Mouse (Mus musculus) G1E (cell line): ENCODE data around the gene Zfp292. TPM values are rescaled to one million over a fixed set of nuclear protein-coding genes. Genes with fewer than 3 reads are reported as not detected.
A peak's percentile ranks its signal among the peaks of the same experiment; 100 is the strongest.
"Not testable (repeated sequence)": the region's sequence is repeated elsewhere in the genome, so short reads cannot be mapped to it uniquely, and the experiment has no call there.

Experiments used
- ATAC-seq: 2 replicates; pipeline ENCODE4 v1.8.0; 2016; ENCODE audit warnings: mild to moderate bottlenecking; ENCODE audit not compliant: insufficient number of reproducible peaks, poor library complexity, low FRiP score, severe bottlenecking; ENCODE audit errors: extremely low read depth
- DNase-seq: peaks from one replicate; pipeline ENCODE4 v3.0.0; 2012; ENCODE audit warnings: low spot score
- H3K27me3 ChIP-seq: 2 replicates; pipeline ENCODE4 v1.6.1; 2012; ENCODE audit warnings: mild to moderate bottlenecking, low read length, inconsistent platforms; ENCODE audit not compliant: insufficient read depth
- H3K36me3 ChIP-seq: replicated peaks from 2 replicates; pipeline ENCODE3; 2012; ENCODE audit warnings: mild to moderate bottlenecking, inconsistent platforms
- H3K4me1 ChIP-seq: 2 replicates; pipeline ENCODE4 v1.6.1; 2012; ENCODE audit warnings: low read depth, low read length, inconsistent platforms, mixed read lengths; ENCODE audit not compliant: insufficient read depth
- H3K4me3 ChIP-seq: 2 replicates; pipeline ENCODE4 v1.5.1; 2012; ENCODE audit warnings: low read depth, mild to moderate bottlenecking, inconsistent platforms, low read length, moderate library complexity, mixed read lengths
- H3K9me3 ChIP-seq: replicated peaks from 2 replicates; pipeline ENCODE4 v1.6.1; 2012; ENCODE audit warnings: inconsistent platforms
- CTCF ChIP-seq: IDR thresholded peaks from 2 replicates; pipeline ENCODE4 v1.5.1; 2012; ENCODE audit warnings: low read depth, low read length, inconsistent platforms, mixed read lengths
- GATA1 ChIP-seq: IDR thresholded peaks from 2 replicates; pipeline ENCODE4 v1.6.1; 2012; ENCODE audit warnings: borderline replicate concordance, low read length, inconsistent platforms, mixed read lengths
- GATA2 ChIP-seq: IDR thresholded peaks from 2 replicates; pipeline ENCODE4 v1.6.1; 2012; ENCODE audit warnings: low read depth, low read length, inconsistent platforms, borderline replicate concordance
- POLR2AphosphoS5 ChIP-seq: IDR thresholded peaks from 2 replicates; pipeline ENCODE4 v1.6.1; 2012; ENCODE audit warnings: low read depth, low read length, inconsistent platforms; ENCODE audit not compliant: insufficient replicate concordance
- TAL1 ChIP-seq: conservative IDR thresholded peaks from 2 replicates; pipeline ENCODE4 v1.6.1; 2012; ENCODE audit warnings: low read depth, low read length, inconsistent platforms, mixed read lengths
- polyA plus RNA-seq: library from polyadenylated mRNA; stranded (reverse); fragments of >175 nt; gene quantifications from 2 replicates; pipeline ENCODE4 v1.2.3, GENCODE M21; 2012
- total RNA-seq, 2 experiments: library from RNA; stranded (forward) in 1 of 2; stranded (reverse) in 1 of 2; fragments of 200-1000 nt in 1 of 2; fragments of >200 nt in 1 of 2; fragmentation: Nextera tagmentation in 1 of 2; gene quantifications; 2 replicates each; pipeline ENCODE4 v1.2.3; 2014 to 2017

Zfp292 gene
- total and polyA plus RNA-seq, 3 experiments: 1.8 to 102 (median 77.5) TPM

- Histone ChIP-seq H3K4me1 (peaks cover 10% of the 10 kb centered on the region), H3K27me3 (peaks cover 22% of the 10 kb centered on the region), H3K36me3 (no peaks in the 10 kb centered on the region), H3K4me3 (no peak overlapping the region), H3K9me3 (no peaks in the 10 kb centered on the region)
- no peak for TF ChIP-seq CTCF
- TF ChIP-seq POLR2AphosphoS5: no peak
- TF ChIP-seq GATA2: no peak
- no peak for TF ChIP-seq TAL1
- no peak for TF ChIP-seq GATA1
- ATAC-seq (no peak), DNase-seq (no peak)
These were observed 24.3 kb upstream of the Zfp292 start for GRCm38 (mm10) chr4:34907026-34907425.

GRCm38 (mm10) chr4:34906151-34906550 lies 23.4 kb upstream of the Zfp292 start:
- ATAC-seq: no peak
- Histone ChIP-seq H3K4me1 (peaks cover 10% of the 10 kb centered on the region), H3K9me3 (no peaks in the 10 kb centered on the region)

GRCm38 (mm10) chr4:34905396-34905795 lies 22.6 kb upstream of the Zfp292 start:
- Histone ChIP-seq H3K9me3 (no peaks in the 10 kb centered on the region), H3K36me3 (no peaks in the 10 kb centered on the region), H3K27me3 (peaks cover 15% of the 10 kb centered on the region), H3K4me1 (peaks cover 12% of the 10 kb centered on the region), H3K4me3 (no peak overlapping the region)
- DNase-seq (no peak), ATAC-seq (no peak)
- TF ChIP-seq GATA1 (no peak), POLR2AphosphoS5 (no peak), TAL1 (no peak), CTCF (0 out of 2 replicates have a peak, but pooled peaks have one; percentile 8), GATA2 (no peak)

More at GRCm38 (mm10) chr4:34906151-34906550, 23.4 kb upstream of the Zfp292 start:
- Histone ChIP-seq H3K36me3 (no peaks in the 10 kb centered on the region), H3K4me3 (no peak overlapping the region), H3K27me3 (peaks cover 18% of the 10 kb centered on the region)
- TF ChIP-seq GATA1 (no peak), GATA2 (no peak), TAL1 (no peak), POLR2AphosphoS5 (no peak), CTCF (no peak)
- no peak for DNase-seq

GRCm38 (mm10) chr4:34901582-34901981 lies 18.8 kb upstream of the Zfp292 start:
- H3K36me3 ChIP-seq, ATAC-seq: not testable (repeated sequence)

GRCm38 (mm10) chr4:34901166-34901565 lies 18.4 kb upstream of the Zfp292 start:
- TF ChIP-seq GATA1: no peak
- TF ChIP-seq TAL1: no peak
- no peak for TF ChIP-seq GATA2
- no peak for TF ChIP-seq POLR2AphosphoS5
- TF ChIP-seq CTCF: no peak
- Histone ChIP-seq H3K4me3 (no peak overlapping the region), H3K36me3 (no peaks in the 10 kb centered on the region), H3K27me3 (peaks cover 4% of the 10 kb centered on the region), H3K9me3 (no peaks in the 10 kb centered on the region), H3K4me1 (peaks cover 16% of the 10 kb centered on the region)
- DNase-seq (no peak), ATAC-seq (no peak)

More at GRCm38 (mm10) chr4:34901582-34901981, 18.8 kb upstream of the Zfp292 start:
- H3K27me3 ChIP-seq, H3K4me3 ChIP-seq, DNase-seq, H3K9me3 ChIP-seq: not testable (repeated sequence)
- peaks cover 16% of the 10 kb centered on the region for H3K4me1 ChIP-seq

GRCm38 (mm10) chr4:34900155-34900554 lies 17.4 kb upstream of the Zfp292 start:
- TF ChIP-seq POLR2AphosphoS5: no peak
- TF ChIP-seq GATA2: no peak
- no peak for TF ChIP-seq TAL1
- Histone ChIP-seq H3K27me3 (peaks cover 4% of the 10 kb centered on the region), H3K9me3 (no peaks in the 10 kb centered on the region), H3K36me3 (no peaks in the 10 kb centered on the region), H3K4me1 (peaks cover 16% of the 10 kb centered on the region), H3K4me3 (no peak overlapping the region)
- DNase-seq (no peak), ATAC-seq (no peak)

- Histone ChIP-seq H3K4me3 (no peak overlapping the region), H3K9me3 (no peaks in the 10 kb centered on the region)
These were observed 16.6 kb upstream of the Zfp292 start for GRCm38 (mm10) chr4:34899322-34899721.

More at GRCm38 (mm10) chr4:34899322-34899721, 16.6 kb upstream of the Zfp292 start:
- no peak for DNase-seq
- peaks cover 4% of the 10 kb centered on the region for H3K27me3 ChIP-seq
- peaks cover 14% of the 10 kb centered on the region for H3K4me1 ChIP-seq
- TF ChIP-seq POLR2AphosphoS5 (no peak), GATA2 (no peak), GATA1 (no peak), TAL1 (no peak), CTCF (no peak)
- no peak for ATAC-seq
- H3K36me3 ChIP-seq: no peaks in the 10 kb centered on the region
